Mouse (Mus musculus) stomach, postnatal 0 days (tissue): ENCODE results near the gene Epb41.

Experiments
- CTCF ChIP-seq: IDR thresholded peaks from 2 replicates; pipeline ENCODE4 v1.5.1; 2016; ENCODE audit warnings: antibody characterized with exemption, low read depth, mild to moderate bottlenecking, moderate library complexity
- EP300 ChIP-seq: optimal IDR thresholded peaks from 2 replicates; pipeline ENCODE3; 2016; ENCODE audit warnings: antibody characterized with exemption

DNA sequence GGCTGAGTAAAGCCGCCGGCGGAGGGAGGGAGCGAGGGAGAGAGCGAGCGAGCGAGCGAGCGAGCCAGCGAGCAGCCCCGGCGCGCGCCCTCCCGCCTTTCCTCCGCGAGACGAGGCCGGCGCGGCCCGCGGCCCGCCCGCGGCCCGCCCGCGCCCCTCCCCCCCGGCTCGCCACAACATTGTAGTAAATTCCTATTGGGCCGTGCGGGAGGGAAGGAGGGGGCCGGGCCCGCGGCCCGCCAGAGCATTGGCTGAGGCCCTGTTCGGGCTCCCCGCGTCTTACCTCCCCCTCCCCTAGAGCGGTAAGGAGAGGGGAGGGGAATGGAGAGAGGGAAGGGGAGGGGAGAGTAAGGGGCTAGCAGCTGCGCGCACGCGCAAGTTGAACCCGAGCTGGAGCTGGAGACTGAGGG lies 26.1 kb downstream of the Epb41 start:
- TF ChIP-seq CTCF (no peak), EP300 (no peak)
